Mouse (Mus musculus) ES-Bruce4 (cell line): ENCODE results near the gene Fam71a.

Source experiments
- CTCF ChIP-seq: IDR thresholded peaks from one replicate; pipeline ENCODE4 v1.8.1; 2011; ENCODE audit warnings: low read depth, low read length
- EP300 ChIP-seq: IDR thresholded peaks from 2 replicates; pipeline ENCODE4 v1.6.1; 2011; ENCODE audit warnings: low read depth, low read length; ENCODE audit not compliant: insufficient read depth

GRCm38 (mm10) chr1:191138436-191138835 lies 26.2 kb downstream of the Fam71a start:
- TF ChIP-seq CTCF (no peak), EP300 (no peak)
